Mouse (Mus musculus): Measurements from ENCODE around the gene Dclre1a. TPM values are rescaled to one million over a fixed set of nuclear protein-coding genes. Genes with fewer than 3 reads are reported as not detected.

Gene Dclre1a
- polyA plus RNA-seq, 1 experiment from 2014 or later, result 18.5 TPM

DNA sequence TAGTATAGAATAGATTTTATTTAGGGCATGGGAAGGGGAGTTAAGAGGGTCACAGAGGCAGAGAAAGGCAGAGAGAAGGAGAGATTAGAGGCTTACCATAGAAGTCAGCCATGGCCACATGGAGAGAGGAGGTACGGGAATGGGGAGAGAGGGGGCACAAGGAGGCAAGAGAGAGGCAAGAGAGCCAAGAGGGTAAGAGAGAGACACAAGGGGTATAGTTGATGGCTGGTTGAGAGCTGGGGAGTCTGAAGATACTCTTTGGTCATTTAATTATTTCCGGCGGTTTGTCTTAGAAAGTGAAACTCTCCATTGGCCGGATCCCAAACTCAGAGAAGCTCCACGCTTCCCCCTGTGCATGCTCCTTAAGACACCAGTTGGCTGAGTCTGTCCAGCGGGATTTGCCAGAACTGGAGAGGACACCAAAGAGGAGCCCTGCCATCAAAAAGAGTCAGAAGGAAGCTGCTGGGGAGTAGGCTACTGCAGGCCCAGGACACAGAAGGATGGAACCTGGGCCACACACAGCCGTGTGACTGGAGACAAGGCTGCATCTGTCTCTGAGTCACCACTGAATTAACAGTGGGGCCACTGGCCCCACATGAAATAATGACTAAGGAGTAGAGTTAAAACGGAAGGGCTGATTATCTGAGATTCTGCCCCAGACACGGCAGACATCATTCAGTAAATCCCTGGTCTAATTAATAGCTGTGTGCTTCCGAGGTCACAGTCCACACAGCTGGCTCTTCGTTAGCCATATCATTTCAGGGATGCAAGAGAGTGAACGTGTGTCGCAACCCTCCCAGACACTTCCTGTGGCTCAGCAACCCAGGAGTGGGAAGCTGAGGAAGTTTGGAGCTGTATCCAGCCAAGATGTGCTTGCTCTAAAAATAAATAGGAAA lies 62.4 kb downstream of the Dclre1a start:
- Histone ChIP-seq H3K9ac (ENCODE audit: low read length) (no peak overlapping the region), H3K4me2 (ENCODE audit: low read depth, severe bottlenecking) (no peak overlapping the region), H3K9me3 (ENCODE audit: control insufficient read depth, low read length) (no peaks in the 10 kb centered on the region), H3K36me3 (ENCODE audit: control insufficient read depth, insufficient read depth, low read length) (no peaks in the 10 kb centered on the region), H3K4me3 (ENCODE audit: low read depth, low read length) (no peak overlapping the region), H3K27ac (replicated peaks; ENCODE audit: low read depth, low read length) (no peak overlapping the region), H3K27me3 (ENCODE audit: control insufficient read depth, insufficient read depth, low read length) (no peaks in the 10 kb centered on the region), H3K4me1 (ENCODE audit: control insufficient read depth, insufficient read depth, low read length) (peaks cover 12% of the 10 kb centered on the region; the same call in 1 of the 2 replicates)
- 49% methylated on average over 13 of the region's 13 CpGs for WGBS
- DNase-seq (ENCODE audit: low spot score) (no peak), ATAC-seq (ENCODE audit: insufficient number of reproducible peaks, low FRiP score, low TSS enrichment, low read depth) (no peak)

DNA sequence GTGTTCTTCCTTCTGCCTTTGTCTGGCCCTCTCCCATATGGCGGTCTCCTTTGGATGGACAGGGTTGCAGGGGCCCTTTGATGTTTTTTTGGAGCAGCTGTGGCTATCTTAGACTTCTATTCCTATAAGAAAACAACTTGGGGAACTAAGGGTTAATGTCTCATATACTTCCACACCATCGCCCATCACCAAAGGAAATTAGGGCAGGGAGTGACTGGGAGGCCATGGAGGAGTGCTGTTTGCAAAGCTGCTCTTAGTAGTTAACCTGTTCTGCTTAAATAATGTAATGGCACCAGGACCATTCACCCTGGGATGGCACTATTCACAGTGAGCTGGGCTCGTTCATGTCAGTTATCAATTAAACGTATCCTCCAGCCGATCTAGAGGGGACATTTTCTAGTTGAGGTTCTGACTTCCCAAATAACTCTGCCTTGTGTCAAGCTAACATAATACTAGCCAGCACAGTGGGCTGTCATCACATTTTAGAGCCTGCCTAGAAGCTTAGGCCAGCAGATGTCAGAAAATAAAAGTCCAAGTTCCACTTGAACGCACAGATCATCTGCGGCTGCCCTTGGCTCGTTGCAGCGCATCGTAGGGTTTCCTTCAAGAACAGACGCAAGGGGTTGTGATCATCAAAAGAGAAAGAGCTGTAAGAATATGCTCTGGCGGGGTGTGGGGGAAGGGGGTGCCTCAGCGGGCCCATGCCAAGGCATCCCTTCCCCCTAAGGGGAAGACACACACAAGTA lies 63.2 kb downstream of the Dclre1a start:
- H3K4me1 ChIP-seq (ENCODE audit: control insufficient read depth, insufficient read depth, low read length), result peaks cover 12% of the 10 kb centered on the region; the same call in 1 of the 2 replicates
- no peak overlapping the region for H3K4me2 ChIP-seq (ENCODE audit: low read depth, severe bottlenecking)
- no peaks in the 10 kb centered on the region for H3K9me3 ChIP-seq (ENCODE audit: control insufficient read depth, low read length)
- DNase-seq (ENCODE audit: low spot score) (no peak), ATAC-seq (ENCODE audit: insufficient number of reproducible peaks, low FRiP score, low TSS enrichment, low read depth) (no peak)
- 75% methylated on average over 13 of the region's 13 CpGs for WGBS
- no peaks in the 10 kb centered on the region for H3K36me3 ChIP-seq (ENCODE audit: control insufficient read depth, insufficient read depth, low read length)
- H3K27me3 ChIP-seq (ENCODE audit: control insufficient read depth, insufficient read depth, low read length), result no peaks in the 10 kb centered on the region
- no peak overlapping the region for H3K4me3 ChIP-seq (ENCODE audit: low read depth, low read length)
- H3K27ac ChIP-seq (replicated peaks; ENCODE audit: low read depth, low read length), result no peak overlapping the region
- H3K9ac ChIP-seq (ENCODE audit: low read length), result no peak overlapping the region

Other genes with a start within 250 kb of the Dclre1a start
- 0.21 TPM in 2 replicates for gene Nrap, start 158.2 kb downstream of the Dclre1a start, polyA plus RNA-seq (2014; fragmentation: Nextera tagmentation; extraction: Ambion mirVana)
- gene Casp7, start 151.1 kb downstream of the Dclre1a start, polyA plus RNA-seq (2014; fragmentation: Nextera tagmentation; extraction: Ambion mirVana), result 24.5 and 26.6 TPM in 2 replicates
- gene Plekhs1, start 86.6 kb downstream of the Dclre1a start, polyA plus RNA-seq (2014; fragmentation: Nextera tagmentation; extraction: Ambion mirVana), result 0.37 TPM in 1 of 2 replicates, not detected in the other
- 13.7 and 16.3 TPM in 2 replicates for gene Nhlrc2, start within 50 bp of the Dclre1a start, polyA plus RNA-seq (2014; fragmentation: Nextera tagmentation; extraction: Ambion mirVana)
- gene Adrb1, start 174.0 kb upstream of the Dclre1a start, polyA plus RNA-seq (2014; fragmentation: Nextera tagmentation; extraction: Ambion mirVana), result 0.24 and 0.33 TPM in 2 replicates